Mouse (Mus musculus): Measurements from ENCODE around the gene Fam90a1a.
"Not testable (repeated sequence)": the region's sequence is repeated elsewhere in the genome, so short reads cannot be mapped to it uniquely, and the experiment has no call there.

The Fam90a1a gene

GRCm38 (mm10) chr8:21958414-21958813 lies at the start of gene Fam90a1a:
Fam90a1a (plus strand) TSS chr8:21958714.
- no peak for DNase-seq

- DNase-seq: no peak
These were observed 46.6 kb upstream of the Fam90a1a start for GRCm38 (mm10) chr8:21911931-21912330.

GRCm38 (mm10) chr8:21912554-21912953 lies 46.0 kb upstream of the Fam90a1a start:
- DNase-seq: no peak

- DNase-seq: peak; percentile 15
These were observed 42.9 kb upstream of the Fam90a1a start for GRCm38 (mm10) chr8:21915625-21916024.

- not testable (repeated sequence) for DNase-seq
These were observed 27.8 kb upstream of the Fam90a1a start for GRCm38 (mm10) chr8:21930754-21931153.

- no peak for DNase-seq
These were observed 25.9 kb upstream of the Fam90a1a start, which contains the start of gene Defb15 for GRCm38 (mm10) chr8:21932610-21933009. Defb15 (minus strand) TSS chr8:21932710.

- not testable (repeated sequence) for DNase-seq
These were observed 20.5 kb upstream of the Fam90a1a start, which contains the start of gene Defb35 for GRCm38 (mm10) chr8:21938052-21938451. Defb35 (plus strand) TSS chr8:21938352.

GRCm38 (mm10) chr8:21946462-21946861 lies 12.1 kb upstream of the Fam90a1a start, which contains the start of gene Defb13:
Defb13 (plus strand) TSS chr8:21946762.
- DNase-seq: no peak

GRCm38 (mm10) chr8:21947311-21948017 lies 11.1 kb upstream of the Fam90a1a start:
- no peak for DNase-seq

- DNase-seq: no peak
These were observed 3.2 kb upstream of the Fam90a1a start for GRCm38 (mm10) chr8:21955321-21955720.

GRCm38 (mm10) chr8:21956336-21956735 lies 2.2 kb upstream of the Fam90a1a start:
- DNase-seq: no peak

- no peak for DNase-seq
These were observed 8.1 kb downstream of the Fam90a1a start for GRCm38 (mm10) chr8:21966646-21967045.

GRCm38 (mm10) chr8:21969475-21969874 lies 11.0 kb downstream of the Fam90a1a start, which contains the start of gene Ccdc70:
Ccdc70 (plus strand) TSS chr8:21969775.
- DNase-seq: no peak

- peak; percentile 57 for DNase-seq
These were observed 19.7 kb downstream of the Fam90a1a start for GRCm38 (mm10) chr8:21978193-21978592.

GRCm38 (mm10) chr8:21981664-21982337 lies 23.3 kb downstream of the Fam90a1a start:
- DNase-seq: peak; percentile 31

- DNase-seq: peak; percentile 37
These were observed 33.7 kb downstream of the Fam90a1a start for GRCm38 (mm10) chr8:21992184-21992583.

- DNase-seq: no peak
These were observed 36.7 kb downstream of the Fam90a1a start for GRCm38 (mm10) chr8:21995181-21995580.

- no peak for DNase-seq
These were observed 46.4 kb downstream of the Fam90a1a start for GRCm38 (mm10) chr8:22004750-22005522.

- no peak for DNase-seq
These were observed 47.9 kb downstream of the Fam90a1a start for GRCm38 (mm10) chr8:22006423-22006822.

GRCm38 (mm10) chr8:22009403-22009802 lies 50.9 kb downstream of the Fam90a1a start:
- DNase-seq: no peak

- DNase-seq: no peak
These were observed 54.7 kb downstream of the Fam90a1a start for GRCm38 (mm10) chr8:22013034-22013707.
